In genomic region chr9:120502013-120502412, GRCm38 (mm10) we compare ENCODE assay signal across 8 mouse cellular contexts. TPM values are rescaled to one million over a fixed set of nuclear protein-coding genes. Genes with fewer than 3 reads are reported as not detected.
A peak's percentile ranks its signal among the peaks of the same experiment; 100 is the strongest.
DNase-seq lines count a peak whose midpoint lies in the region; ATAC-seq and TF ChIP-seq lines count a peak whose summit lies in the region.

No protein-coding gene starts in this region.

- H3K4me2 ChIP-seq in heart, postnatal 0 days (ENCODE audit: low read depth, low read length): 0 out of 2 replicates have a peak overlapping the region, but pooled peaks have one; percentile 15

- TF ChIP-seq EP300 in heart, postnatal 0 days (IDR thresholded peaks at IDR 0.05; ENCODE audit: low read depth): no peak

- H3K27me3 ChIP-seq in E14TG2a.4 (ENCODE audit: insufficient read depth, low read length): peaks cover 4% of the 10 kb centered on the region
- no peaks in the 10 kb centered on the region for H3K27me3 ChIP-seq in embryonic facial prominence, embryonic 10.5 days (replicated peaks; ENCODE audit: low read depth, poor library complexity, severe bottlenecking)
- no peaks in the 10 kb centered on the region for H3K27me3 ChIP-seq in heart, postnatal 0 days (ENCODE audit: control insufficient read depth, insufficient read depth, low read length)

- no peak for ATAC-seq in heart, postnatal 0 days (ENCODE audit: insufficient read depth, low read depth)

- H3K27ac ChIP-seq in embryonic facial prominence, embryonic 10.5 days (replicated peaks): no peak overlapping the region; the same call in 1 of the 2 replicates
- no peak overlapping the region for H3K27ac ChIP-seq in heart, postnatal 0 days (ENCODE audit: low read depth)

- no peaks in the 10 kb centered on the region for H3K36me3 ChIP-seq in E14TG2a.4 (ENCODE audit: insufficient read depth, low read length)
- H3K36me3 ChIP-seq in embryonic facial prominence, embryonic 10.5 days (replicated peaks): peaks cover 5% of the 10 kb centered on the region
- H3K36me3 ChIP-seq in heart, postnatal 0 days (replicated peaks; ENCODE audit: control insufficient read depth, insufficient read depth, low read length): no peaks in the 10 kb centered on the region

- DNase-seq in adrenal gland, adult 8-10 months: peak; percentile 30
- DNase-seq in embryonic facial prominence, embryonic 10.5 days (ENCODE audit: low spot score): peak; percentile 85
- peak; percentile 70 for DNase-seq in heart, postnatal 0 days (ENCODE audit: low spot score)
- peak; percentile 67 for DNase-seq in large intestine, adult 2 months (ENCODE audit: low read depth, low spot score)
- DNase-seq in lung, adult 18-20 months: peak; percentile 49 to 70
- DNase-seq in ovary, postnatal 36 days (ENCODE audit: low spot score): peak; percentile 45
- DNase-seq in thymus, postnatal 25 days: peak; percentile 76

- no peak overlapping the region for H3K4me3 ChIP-seq in E14TG2a.4 (replicated peaks; ENCODE audit: low read length)
- no peak overlapping the region for H3K4me3 ChIP-seq in embryonic facial prominence, embryonic 10.5 days
- no peak overlapping the region for H3K4me3 ChIP-seq in heart, postnatal 0 days (ENCODE audit: low read depth, low read length)

- H3K9ac ChIP-seq in heart, postnatal 0 days (replicated peaks; ENCODE audit: low read depth, low read length): no peak overlapping the region

- peak; percentile 97 for TF ChIP-seq CTCF in E14TG2a.4 (conservative IDR thresholded peaks at IDR 0.05; ENCODE audit: low read length)
- peak; percentile 90 for TF ChIP-seq CTCF in heart, postnatal 0 days (IDR thresholded peaks at IDR 0.05; ENCODE audit: low read depth)

- WGBS in embryonic facial prominence, embryonic 10.5 days: 8% methylated on average over 8 of the region's 8 CpGs
- 5% methylated on average over 8 of the region's 8 CpGs for WGBS in heart, postnatal 0 days
- WGBS in large intestine, adult 2 months: 3% methylated on average over 8 of the region's 8 CpGs

- no peaks in the 10 kb centered on the region; the same call in 1 of the 2 replicates for H3K4me1 ChIP-seq in E14TG2a.4 (replicated peaks; ENCODE audit: low read depth, low read length)
- H3K4me1 ChIP-seq in embryonic facial prominence, embryonic 10.5 days: no peaks in the 10 kb centered on the region
- no peaks in the 10 kb centered on the region for H3K4me1 ChIP-seq in heart, postnatal 0 days (ENCODE audit: control insufficient read depth, insufficient read depth)

- H3K9me3 ChIP-seq in E14TG2a.4 (ENCODE audit: low read length): peaks cover 22% of the 10 kb centered on the region
- peaks cover 6% of the 10 kb centered on the region; the same call in 1 of the 2 replicates for H3K9me3 ChIP-seq in embryonic facial prominence, embryonic 10.5 days
- H3K9me3 ChIP-seq in heart, postnatal 0 days (replicated peaks; ENCODE audit: control insufficient read depth, low read length): peaks cover 7% of the 10 kb centered on the region

RNA-seq across cellular contexts. Expression of gene Eif1b, which starts 10.0 kb away (rescaled TPM):
- total RNA-seq in adrenal gland, adult 8-10 months (2022): 10 to 100 TPM; 53.1 to 71.1 (median 66.6) TPM
- polyA plus RNA-seq in embryonic facial prominence, embryonic 10.5 days (2016; fragmentation: Nextera tagmentation; extraction: Ambion mirVana): 202 and 220 TPM in 2 replicates
- 50.9 and 65.9 TPM in 2 replicates for total RNA-seq in heart, postnatal 0 days (2014; rRNA removed; ENCODE audit: low replicate concordance)
- polyA plus RNA-seq in heart, postnatal 0 days (2015; fragmentation: Nextera tagmentation; extraction: Ambion mirVana): 136 and 137 TPM in 2 replicates
- 20.8 and 23.8 TPM in 2 replicates for polyA plus RNA-seq in large intestine, adult 2 months (2012; rRNA removed)

RNA-seq across cellular contexts. Expression of gene Entpd3, which starts 37.6 kb away (rescaled TPM):
- total RNA-seq in adrenal gland, adult 8-10 months (2022): 1 to 10 TPM in 2 of 4 experiments, under 1 TPM in 2; 0.15 to 4.7 (median 1.6) TPM
- 0.55 and 0.56 TPM in 2 replicates for polyA plus RNA-seq in embryonic facial prominence, embryonic 10.5 days (2016; fragmentation: Nextera tagmentation; extraction: Ambion mirVana)
- total RNA-seq in heart, postnatal 0 days (2014; rRNA removed; ENCODE audit: low replicate concordance): 0.23 and 2.8 TPM in 2 replicates
- 0.05 TPM in 1 of 2 replicates, not detected in the other for polyA plus RNA-seq in heart, postnatal 0 days (2015; fragmentation: Nextera tagmentation; extraction: Ambion mirVana)
- polyA plus RNA-seq in large intestine, adult 2 months (2012; rRNA removed): 1.6 and 1.8 TPM in 2 replicates

Comparison
In these comparisons a context has a peak if more than half of its experiments do, and no peak if none do; other contexts are left out.
1. DNase-seq: peak in every context shown above with its lines; median percentile 85 in embryonic facial prominence, embryonic 10.5 days; 76 in thymus, postnatal 25 days; 70 in heart, postnatal 0 days; 67 in large intestine, adult 2 months; 60 in lung, adult 18-20 months; 45 in ovary, postnatal 36 days; 30 in adrenal gland, adult 8-10 months.